In genomic region chr3:86104909-86105308, GRCm38 (mm10) we compare ENCODE assay signal across 24 mouse cellular contexts.
"Had no signal": no experiment of that assay in that cellular context is flagged by ENCODE, and none has a peak within 500 bp of the region (broad histone marks: within the 10 kb centered on the region; RNA-seq: fewer than 3 reads in every experiment).

No protein-coding gene starts in this region.

- H3K27ac ChIP-seq: gastrocnemius, adult 2 months; heart, embryonic 10.5 days; hindbrain, embryonic 10.5 days; hindbrain, embryonic 12.5 days; hindbrain, embryonic 14.5 days; intestine, embryonic 15.5 days; layer of hippocampus, adult 2 months; left cerebral cortex, adult 2 months; limb, embryonic 13.5 days; limb, embryonic 15.5 days; liver, embryonic 12.5 days had no signal

- H3K36me3 ChIP-seq: hindbrain, embryonic 12.5 days had no signal

- H3K27me3 ChIP-seq: heart, embryonic 12.5 days; hindbrain, embryonic 12.5 days; intestine, embryonic 15.5 days; limb, embryonic 13.5 days; limb, embryonic 15.5 days; liver, embryonic 12.5 days had no signal

- H3K4me3 ChIP-seq: gastrocnemius, adult 2 months; heart, embryonic 10.5 days; heart, embryonic 12.5 days; hindbrain, embryonic 10.5 days; hindbrain, embryonic 12.5 days; intestine, embryonic 15.5 days; layer of hippocampus, adult 2 months; left cerebral cortex, adult 2 months; limb, embryonic 13.5 days; limb, embryonic 15.5 days; liver, embryonic 12.5 days had no signal

- ATAC-seq: hindbrain, embryonic 16.5 days; intestine, embryonic 15.5 days; intestine, postnatal 0 days; liver, embryonic 12.5 days had no signal

- H3K9me3 ChIP-seq: heart, embryonic 10.5 days; heart, embryonic 12.5 days; hindbrain, embryonic 10.5 days; hindbrain, embryonic 12.5 days; intestine, embryonic 15.5 days; limb, embryonic 13.5 days; limb, embryonic 15.5 days; liver, embryonic 12.5 days had no signal

- DNase-seq: gastrocnemius, adult 2 months; gastrocnemius, postnatal 10 days; gastrocnemius, postnatal 25 days; heart, adult 18-20 months; heart, postnatal 10 days; heart, postnatal 4 days; kidney, adult 18-20 months; kidney, adult 8-10 months; kidney, postnatal 10 days; kidney, postnatal 25 days; kidney, postnatal 4 days had no signal

- H3K4me1 ChIP-seq: heart, embryonic 10.5 days; hindbrain, embryonic 12.5 days had no signal
